Mouse (Mus musculus) forebrain, embryonic 16.5 days (tissue): ENCODE results near the gene Ggcx. TPM values are rescaled to one million over a fixed set of nuclear protein-coding genes. Genes with fewer than 3 reads are reported as not detected.

ENCODE experiments used
- ATAC-seq: fragments of 200-750 bp; cut with Nextera tagmentation; 2 replicates; pipeline ENCODE4 v1.8.0; 2017; ENCODE audit warnings: mild to moderate bottlenecking, moderate library complexity
- H3K27ac ChIP-seq: fragments of 300-500 bp; sonication (generic); 2 replicates; pipeline ENCODE4 v1.5.1; 2014; ENCODE audit warnings: low read length, control low read depth
- H3K27me3 ChIP-seq: fragments of 300-500 bp; sonication (generic); replicated peaks from 2 replicates; pipeline ENCODE4 v1.6.1; 2014; ENCODE audit warnings: low read length; ENCODE audit not compliant: control insufficient read depth, insufficient read depth
- H3K36me3 ChIP-seq: fragments of 300-500 bp; sonication (generic); 2 replicates; pipeline ENCODE4 v1.6.1; 2014; ENCODE audit not compliant: control insufficient read depth, insufficient read depth
- H3K4me1 ChIP-seq: fragments of 300-500 bp; sonication (generic); replicated peaks from 2 replicates; pipeline ENCODE4 v1.6.1; 2014; ENCODE audit warnings: low read length; ENCODE audit not compliant: control insufficient read depth, insufficient read depth
- H3K4me2 ChIP-seq: fragments of 300-500 bp; sonication (generic); 2 replicates; pipeline ENCODE4 v1.6.1; 2014; ENCODE audit warnings: mild to moderate bottlenecking, low read length, control low read depth
- H3K4me3 ChIP-seq: fragments of 300-500 bp; sonication (generic); replicated peaks from 2 replicates; pipeline ENCODE4 v1.5.1; 2014; ENCODE audit warnings: mild to moderate bottlenecking, low read length, control low read depth
- H3K9ac ChIP-seq: fragments of 300-500 bp; sonication (generic); replicated peaks from 2 replicates; pipeline ENCODE4 v1.6.1; 2014; ENCODE audit warnings: low read depth, low read length, control low read depth
- H3K9me3 ChIP-seq: fragments of 300-500 bp; sonication (generic); 2 replicates; pipeline ENCODE4 v1.6.1; 2016; ENCODE audit warnings: low read length; ENCODE audit not compliant: control insufficient read depth
- whole genome bisulfite sequencing: fragments of 180-500 bp; shearing (Covaris S2); extraction: QIAGEN DNeasy Blood & Tissue Kit; methylation state at CpG from one replicate; pipeline ENCODE4 v1.1.7; 2014; 5-methylcytosine and 5-hydroxymethylcytosine counted together
- polyA plus RNA-seq: library from polyadenylated mRNA; unstranded; fragments of >200 nt; fragmentation: Nextera tagmentation; extraction: Ambion mirVana; gene quantifications from 2 replicates; pipeline ENCODE4 v1.2.1, GENCODE M21; 2015

The Ggcx gene
- polyA plus RNA-seq, 1 experiment from 2014 or later, result 17.2 TPM

- no peak overlapping the region for H3K9ac ChIP-seq
- no peak overlapping the region for H3K27ac ChIP-seq
- H3K9me3 ChIP-seq, result no peaks in the 10 kb centered on the region
- H3K27me3 ChIP-seq, result peaks cover 19% of the 10 kb centered on the region
- H3K4me2 ChIP-seq, result no peak overlapping the region
- H3K4me1 ChIP-seq, result no peaks in the 10 kb centered on the region; the same call in 1 of the 2 replicates
- 94% methylated on average over 7 of the region's 7 CpGs for WGBS
- H3K4me3 ChIP-seq, result no peak overlapping the region
- no peak for ATAC-seq
- H3K36me3 ChIP-seq, result no peaks in the 10 kb centered on the region
Measured at GRCm38 (mm10) chr6:72383952-72384351, 30.2 kb upstream of the Ggcx start.

GRCm38 (mm10) chr6:72385258-72385657, 28.9 kb upstream of the Ggcx start:
- Histone ChIP-seq H3K4me1 (peaks cover 8% of the 10 kb centered on the region), H3K27ac (no peak overlapping the region), H3K4me3 (no peak overlapping the region), H3K27me3 (peaks cover 7% of the 10 kb centered on the region), H3K36me3 (no peaks in the 10 kb centered on the region), H3K4me2 (no peak overlapping the region), H3K9me3 (no peaks in the 10 kb centered on the region), H3K9ac (no peak overlapping the region)
- no peak for ATAC-seq
- 89% methylated on average over 4 of the region's 4 CpGs for WGBS

DNA sequence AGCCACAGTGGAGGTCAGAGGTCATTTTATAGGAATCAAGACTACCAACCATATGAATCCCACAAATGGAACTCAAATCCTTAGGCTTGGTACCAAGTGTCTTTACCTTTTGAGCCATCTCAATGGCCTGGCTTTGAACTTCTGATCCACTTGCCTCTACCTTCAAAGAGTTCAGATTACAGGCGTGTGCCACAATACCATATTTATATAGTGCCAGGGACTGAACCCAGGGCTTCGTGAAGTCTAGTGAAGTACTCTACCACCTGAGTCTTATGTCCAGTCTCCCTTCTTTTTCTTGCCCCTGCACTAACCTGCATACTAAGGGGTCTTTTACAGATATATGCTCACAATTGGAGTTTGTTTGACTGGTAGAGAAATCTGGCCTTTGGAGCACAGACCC, 27.5 kb upstream of the Ggcx start:
- H3K4me2 ChIP-seq, result no peak overlapping the region
- no peaks in the 10 kb centered on the region for H3K36me3 ChIP-seq
- H3K27ac ChIP-seq, result no peak overlapping the region
- peaks cover 11% of the 10 kb centered on the region for H3K4me1 ChIP-seq
- no peak overlapping the region for H3K9ac ChIP-seq
- H3K9me3 ChIP-seq, result no peaks in the 10 kb centered on the region
- 86% methylated on average over 2 of the region's 2 CpGs for WGBS
- peaks cover 1% of the 10 kb centered on the region; the same call in 1 of the 2 replicates for H3K27me3 ChIP-seq
- ATAC-seq, result no peak
- H3K4me3 ChIP-seq, result no peak overlapping the region

DNA sequence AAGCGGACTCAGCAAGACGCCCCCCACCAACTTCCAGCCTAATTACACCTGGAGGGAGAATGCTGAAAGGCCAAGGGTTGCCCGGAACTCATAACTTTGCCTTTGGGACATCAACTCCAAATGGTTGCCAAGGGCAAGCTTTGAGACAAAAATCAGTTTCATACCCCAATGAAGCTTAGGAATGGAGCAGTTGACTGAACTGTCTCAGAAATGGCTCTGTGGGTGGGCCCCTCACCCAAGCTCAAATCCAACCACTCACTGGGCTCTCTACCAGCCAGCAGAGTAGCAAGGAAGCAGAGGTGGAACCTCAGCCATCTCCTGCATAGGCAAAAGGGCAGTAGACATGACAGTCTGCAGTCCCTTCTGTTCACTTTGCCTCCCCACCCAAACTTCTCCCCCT, 26.3 kb upstream of the Ggcx start:
- no peak overlapping the region for H3K9ac ChIP-seq
- H3K27ac ChIP-seq, result no peak overlapping the region
- H3K27me3 ChIP-seq, result no peaks in the 10 kb centered on the region; the same call in 1 of the 2 replicates
- H3K9me3 ChIP-seq, result no peaks in the 10 kb centered on the region
- H3K36me3 ChIP-seq, result no peaks in the 10 kb centered on the region
- H3K4me2 ChIP-seq, result no peak overlapping the region
- H3K4me1 ChIP-seq, result peaks cover 11% of the 10 kb centered on the region
- WGBS, result 70% methylated on average over 3 of the region's 3 CpGs
- no peak for ATAC-seq
- no peak overlapping the region for H3K4me3 ChIP-seq

- 67% methylated on average over 10 of the region's 10 CpGs for WGBS
- Histone ChIP-seq H3K9me3 (no peaks in the 10 kb centered on the region), H3K4me3 (no peak overlapping the region), H3K4me1 (peaks cover 11% of the 10 kb centered on the region), H3K36me3 (no peaks in the 10 kb centered on the region), H3K27ac (no peak overlapping the region), H3K27me3 (no peaks in the 10 kb centered on the region; the same call in 1 of the 2 replicates), H3K9ac (no peak overlapping the region), H3K4me2 (no peak overlapping the region)
- no peak for ATAC-seq
Measured at GRCm38 (mm10) chr6:72388266-72388665, 25.8 kb upstream of the Ggcx start.

DNA sequence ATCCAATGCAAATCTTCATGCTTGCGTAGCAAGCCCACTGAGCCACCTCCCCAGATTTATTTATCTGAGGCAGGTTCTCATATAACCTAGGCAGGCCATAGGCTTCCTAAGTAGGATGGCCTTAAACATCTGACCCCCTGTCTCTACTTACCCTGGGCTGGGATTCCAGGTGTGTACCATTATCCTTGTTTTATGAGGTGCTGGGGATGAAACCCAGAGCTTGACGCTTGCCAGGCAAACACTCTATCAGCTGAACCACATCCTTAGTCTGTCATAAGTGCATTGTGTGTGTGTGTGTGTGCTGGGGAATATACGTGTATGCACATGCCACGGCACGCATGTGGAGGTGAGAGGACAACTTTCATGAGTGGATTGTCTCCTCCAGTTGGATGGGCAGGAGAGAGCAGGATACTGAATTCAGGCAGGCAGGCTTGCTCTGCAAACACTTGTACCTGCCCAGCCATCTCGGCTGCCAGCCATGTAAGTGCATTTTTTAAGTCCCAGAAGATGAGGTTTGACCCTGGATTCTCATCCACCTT, 25.2 kb upstream of the Ggcx start:
- H3K4me1 ChIP-seq, result peaks cover 11% of the 10 kb centered on the region
- no peak for ATAC-seq

DNA sequence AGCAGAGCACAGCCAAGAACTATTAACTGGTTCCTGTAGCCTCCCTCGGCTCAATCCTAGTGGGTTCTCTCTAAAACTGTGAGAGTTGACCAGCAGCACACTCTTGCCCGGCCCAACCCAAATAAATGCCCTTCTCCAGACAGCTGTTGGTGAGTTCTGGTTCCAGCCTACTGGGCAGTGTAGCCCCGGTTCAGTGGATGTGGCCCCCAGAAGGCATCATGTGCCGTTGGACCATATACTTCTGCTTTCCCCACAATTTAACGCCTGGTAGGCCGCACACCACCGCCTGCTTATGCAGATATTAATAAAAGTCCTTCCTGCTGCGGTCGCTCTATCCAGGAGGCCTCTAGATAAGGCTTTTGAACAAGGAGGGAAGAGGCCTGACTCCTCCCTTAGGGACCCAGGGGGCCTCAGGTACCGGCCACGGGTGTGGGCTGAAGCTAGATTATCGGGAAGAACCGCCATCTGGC, 24.6 kb upstream of the Ggcx start:
- peak; percentile 12; the same call in 1 of the 2 replicates for ATAC-seq
- WGBS, result 35% methylated on average over 13 of the region's 13 CpGs
- Histone ChIP-seq H3K27me3 (no peaks in the 10 kb centered on the region; the same call in 1 of the 2 replicates), H3K36me3 (no peaks in the 10 kb centered on the region), H3K4me2 (peak overlapping the region; percentile 57), H3K9me3 (no peaks in the 10 kb centered on the region), H3K9ac (peak overlapping the region; percentile 52), H3K4me3 (peak overlapping the region; percentile 34), H3K27ac (no peak overlapping the region), H3K4me1 (peaks cover 11% of the 10 kb centered on the region)

More for the DNA sequence above, 25.2 kb upstream of the Ggcx start:
- H3K27ac ChIP-seq, result no peak overlapping the region
- no peak overlapping the region for H3K9ac ChIP-seq
- H3K4me2 ChIP-seq, result no peak overlapping the region
- no peaks in the 10 kb centered on the region for H3K9me3 ChIP-seq
- no peak overlapping the region for H3K4me3 ChIP-seq
- WGBS, result 91% methylated on average over 6 of the region's 6 CpGs
- no peaks in the 10 kb centered on the region for H3K36me3 ChIP-seq
- H3K27me3 ChIP-seq, result no peaks in the 10 kb centered on the region; the same call in 1 of the 2 replicates

- Histone ChIP-seq H3K4me2 (peak within 1 kb of the TSS; percentile 57), H3K27me3 (no peaks in the 10 kb centered on the region; the same call in 1 of the 2 replicates), H3K4me1 (peaks cover 11% of the 10 kb centered on the region), H3K9me3 (no peaks in the 10 kb centered on the region), H3K27ac (no peak within 1 kb of the TSS), H3K4me3 (peak within 1 kb of the TSS; percentile 34), H3K36me3 (no peaks in the 10 kb centered on the region), H3K9ac (peak within 1 kb of the TSS; percentile 52)
- ATAC-seq, result peak; percentile 38; the same call in 1 of the 2 replicates
- WGBS, result 1% methylated on average over 32 of the region's 33 CpGs
Measured at GRCm38 (mm10) chr6:72389941-72390771, 24.0 kb upstream of the Ggcx start, which contains the start of gene Vamp8. Vamp8 (minus strand) TSS chr6:72390703.

DNA sequence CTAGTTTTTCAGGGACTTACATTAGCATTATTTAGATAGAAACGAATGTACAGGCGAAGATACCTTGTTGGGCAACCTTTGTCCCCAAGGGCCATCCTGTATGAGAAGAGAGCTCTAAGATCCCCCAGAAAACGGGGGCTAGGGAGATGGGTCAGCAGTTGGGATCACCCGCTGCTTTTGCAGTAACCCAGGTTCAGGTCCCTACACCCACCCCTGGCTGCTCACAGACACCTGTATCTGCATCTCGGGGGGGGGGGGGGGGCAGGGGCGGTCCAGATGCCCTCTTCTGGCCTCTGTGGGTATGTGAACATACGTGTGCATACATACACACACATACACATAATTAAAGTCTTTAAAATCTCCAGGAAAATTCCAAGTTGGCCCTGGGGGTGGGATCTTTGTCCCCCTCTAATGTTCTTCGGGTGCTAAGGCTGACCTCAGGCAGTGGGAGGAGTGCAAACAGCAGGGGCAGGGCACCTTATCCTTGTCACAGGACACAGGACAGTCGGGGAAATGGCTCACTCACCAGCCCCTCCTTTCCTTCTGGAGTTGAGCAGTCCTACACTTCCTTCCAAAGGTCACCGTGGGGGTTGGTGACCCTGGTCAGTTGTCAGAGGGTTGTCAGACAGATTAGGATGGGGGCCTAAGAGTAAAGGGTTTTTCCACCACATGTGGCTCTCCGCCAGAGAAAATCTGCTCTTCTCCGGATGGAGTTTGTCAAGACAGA, 23.1 kb upstream of the Ggcx start:
- no peak overlapping the region; the same call in 1 of the 2 replicates for H3K4me3 ChIP-seq
- ATAC-seq, result no peak
- H3K4me1 ChIP-seq, result peaks cover 11% of the 10 kb centered on the region
- WGBS, result 27% methylated on average over 11 of the region's 12 CpGs
- H3K36me3 ChIP-seq, result no peaks in the 10 kb centered on the region
- no peaks in the 10 kb centered on the region for H3K9me3 ChIP-seq
- no peak overlapping the region for H3K27ac ChIP-seq
- no peak overlapping the region for H3K9ac ChIP-seq
- H3K4me2 ChIP-seq, result peak overlapping the region; percentile 57; the same call in 1 of the 2 replicates
- no peaks in the 10 kb centered on the region; the same call in 1 of the 2 replicates for H3K27me3 ChIP-seq
